Mouse (Mus musculus) gastrocnemius, postnatal 14 days (tissue): Measurements from ENCODE around the gene Cyb5d1. TPM values are rescaled to one million over a fixed set of nuclear protein-coding genes. Genes with fewer than 3 reads are reported as not detected.
"Not testable (repeated sequence)": the region's sequence is repeated elsewhere in the genome, so short reads cannot be mapped to it uniquely, and the experiment has no call there.

Experiments used
- DNase-seq: peaks from one replicate; pipeline ENCODE4 v3.0.0; 2021; ENCODE audit warnings: mixed read lengths
- intact Hi-C: fragments of 180-260 bp; cut with DNase I; formaldehyde crosslinking; loops from one replicate; pipeline ENCODE4 v1.15.1; 2025; ENCODE audit warnings: low total_unique reads
- long read RNA-seq, 2 experiments: library from polyadenylated mRNA; stranded (forward); transcript quantifications; one replicate each; pipeline ENCODE4 v2.0.0; 2021
- total RNA-seq, 2 experiments: library from RNA; stranded (reverse); gene quantifications; 2 replicates each; pipeline ENCODE4 v1.2.3; 2021

Cyb5d1 gene
- total RNA-seq, result 10 to 100 TPM; 19.0 to 20.7 TPM
- long read RNA-seq, experiment 1, transcript Cyb5d1-201 (4 exons, 753 nt), result major isoform, 8 of 10 reads
- long read RNA-seq, experiment 1, partial matches to known transcripts, result 0 of 10 reads
- long read RNA-seq, experiment 1, other reads (novel, unspliced or antisense), result 2 of 10 reads
- long read RNA-seq, experiment 2, transcript Cyb5d1-201 (4 exons, 753 nt), result major isoform, 12 of 13 reads
- long read RNA-seq, experiment 2, partial matches to known transcripts, result 0 of 13 reads
- long read RNA-seq, experiment 2, other reads (novel, unspliced or antisense), result 1 of 13 reads

DNA sequence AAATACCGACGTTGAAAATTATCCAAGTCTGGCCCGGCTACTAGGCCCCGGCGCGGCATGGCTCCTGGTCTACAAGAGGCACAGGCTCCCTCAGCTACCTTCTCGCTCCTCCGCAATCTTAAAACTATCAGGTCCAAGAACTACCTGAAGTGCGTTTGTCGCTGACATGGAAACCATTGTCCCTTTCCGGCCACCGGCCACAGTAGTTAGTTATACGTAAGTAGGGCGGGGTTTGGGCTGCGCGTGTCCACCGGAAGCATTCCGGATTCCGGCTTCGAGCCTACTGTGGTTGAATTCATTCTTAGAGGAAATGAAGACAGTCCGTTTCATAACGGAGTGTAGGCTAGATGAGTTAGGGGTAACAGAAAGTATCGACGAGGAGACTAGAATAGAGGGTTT, at the start of gene Cyb5d1, which contains the start of gene Naa38:
TSS of gene Cyb5d1 (minus strand) at position 397 of the 399 bp plus-strand sequence.
TSS of gene Naa38 (plus strand) at position 253 of the 399 bp plus-strand sequence.
- DNase-seq, result peak; percentile 87
- intact Hi-C loops, result not testable (repeated sequence)

DNA sequence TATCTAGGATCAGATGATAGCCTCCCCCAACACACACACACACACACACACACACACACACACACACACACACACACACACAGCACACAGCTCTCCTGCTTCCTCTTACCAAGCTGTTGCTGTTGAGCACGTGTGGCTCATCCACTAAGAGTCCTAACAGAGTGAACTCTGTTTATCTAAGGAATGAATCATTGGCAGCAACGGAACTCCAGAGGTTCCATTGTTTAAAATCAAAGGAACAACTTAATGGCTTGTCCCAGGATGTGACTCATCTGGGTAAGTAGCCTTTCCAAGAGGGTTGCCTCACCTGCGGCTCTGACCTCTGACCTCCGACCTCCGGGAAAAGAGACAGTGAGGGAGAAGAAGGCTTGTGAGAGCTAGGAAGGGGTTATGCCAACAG, 47.9 kb upstream of the Cyb5d1 start:
- intact Hi-C loops, result no loop called here
- DNase-seq, result no peak

DNA sequence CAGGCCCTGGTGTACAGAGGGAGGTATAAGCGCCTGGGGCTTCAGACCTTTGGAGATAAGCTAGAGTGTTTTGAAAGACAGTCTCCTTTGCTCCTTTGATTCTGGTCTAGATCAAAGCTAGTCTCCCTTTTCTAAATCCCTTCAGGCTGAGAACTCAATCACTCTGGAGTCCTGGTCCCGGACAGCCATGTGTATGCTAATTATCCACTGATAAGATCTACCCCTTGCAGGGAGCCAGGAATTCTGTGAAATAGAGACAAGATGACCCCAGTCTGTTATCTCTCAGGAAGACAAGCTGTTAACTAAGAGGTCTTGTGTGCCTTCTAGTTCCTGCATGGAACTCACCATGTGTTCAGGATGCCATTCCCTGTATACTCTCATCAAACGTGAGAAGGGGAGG, 41.9 kb upstream of the Cyb5d1 start:
- DNase-seq, result no peak
- intact Hi-C loops, result loop anchor here (5.0 kb wide), 2 partner anchors 35 to 75 kb away; no protein-coding TSS in a partner anchor

DNA sequence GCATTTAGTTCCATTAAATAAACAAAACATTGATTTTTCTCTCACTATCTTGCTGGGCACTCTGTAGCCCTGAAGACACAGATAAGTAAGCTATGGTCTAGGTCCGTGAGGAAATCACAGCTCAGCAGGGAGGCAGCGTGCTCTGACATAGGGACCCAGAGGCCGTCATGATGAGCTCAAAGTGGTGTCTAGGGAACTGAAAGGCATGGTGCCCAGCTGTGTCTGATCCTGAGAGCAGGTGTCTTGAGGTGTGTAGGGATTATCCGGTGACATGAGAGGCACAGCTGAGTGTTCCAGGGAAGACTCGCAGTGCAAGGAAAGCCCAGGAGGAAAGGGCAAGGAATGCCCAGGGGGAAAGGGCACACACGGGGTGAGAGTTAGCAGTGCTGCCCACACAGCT, 37.8 kb upstream of the Cyb5d1 start:
- intact Hi-C loops, result no loop called here
- no peak for DNase-seq

DNA sequence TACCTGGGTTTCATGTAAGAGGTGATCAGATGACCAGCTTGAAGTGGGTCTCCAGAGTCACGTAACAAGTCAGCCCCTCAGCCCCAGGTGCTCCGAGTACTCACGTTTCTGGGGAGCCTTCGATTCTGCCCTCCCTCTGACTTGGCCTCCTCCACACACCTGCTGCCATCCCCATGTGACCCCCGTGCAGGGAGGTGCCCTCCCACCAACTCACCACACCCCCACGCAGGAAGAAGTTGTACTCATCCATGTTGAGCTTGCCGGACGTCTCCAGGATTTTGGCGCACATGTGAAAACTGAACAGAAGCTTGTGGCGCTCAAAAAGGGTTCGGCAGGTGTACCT, 37.2 kb upstream of the Cyb5d1 start:
- intact Hi-C loops, result no loop called here
- no peak for DNase-seq

DNA sequence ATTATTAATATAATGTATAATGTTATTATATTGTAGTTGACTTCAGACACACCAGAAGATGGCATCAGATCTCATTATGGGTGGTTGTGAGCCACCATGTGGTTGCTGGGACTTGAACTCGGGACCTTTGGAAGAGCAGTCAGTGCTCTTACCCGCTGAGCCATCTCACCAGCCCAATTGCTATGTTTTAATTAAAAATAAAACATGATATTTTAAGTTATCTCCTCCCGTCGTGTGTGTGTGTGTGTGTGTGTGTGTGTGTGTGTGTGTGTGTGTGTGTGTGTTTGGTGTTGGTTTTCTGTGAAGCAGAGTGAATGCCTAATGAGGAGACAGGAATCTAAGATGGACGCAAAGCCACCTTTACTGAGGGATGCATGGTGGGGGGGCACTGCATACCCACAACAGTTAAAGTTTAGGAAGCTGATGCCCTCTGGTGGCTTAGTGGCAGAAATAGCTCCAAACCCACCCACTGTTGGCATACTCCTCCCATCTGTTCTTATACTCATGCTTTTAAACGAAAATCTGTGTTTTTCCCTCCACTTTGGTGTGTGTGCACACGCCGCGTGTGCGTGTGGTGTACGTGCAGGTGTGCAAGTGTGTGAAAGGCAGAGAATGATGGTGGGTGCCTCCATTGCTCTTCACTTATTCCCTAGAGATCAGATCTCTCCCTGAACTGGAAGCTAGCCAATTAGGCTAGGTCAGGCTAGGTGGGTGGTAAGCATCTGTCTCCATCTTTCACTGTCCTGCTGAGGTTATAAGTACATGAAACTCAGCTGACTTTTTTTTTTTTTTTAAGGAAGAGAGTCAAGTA, 36.6 kb upstream of the Cyb5d1 start:
- intact Hi-C loops, result no loop called here

DNA sequence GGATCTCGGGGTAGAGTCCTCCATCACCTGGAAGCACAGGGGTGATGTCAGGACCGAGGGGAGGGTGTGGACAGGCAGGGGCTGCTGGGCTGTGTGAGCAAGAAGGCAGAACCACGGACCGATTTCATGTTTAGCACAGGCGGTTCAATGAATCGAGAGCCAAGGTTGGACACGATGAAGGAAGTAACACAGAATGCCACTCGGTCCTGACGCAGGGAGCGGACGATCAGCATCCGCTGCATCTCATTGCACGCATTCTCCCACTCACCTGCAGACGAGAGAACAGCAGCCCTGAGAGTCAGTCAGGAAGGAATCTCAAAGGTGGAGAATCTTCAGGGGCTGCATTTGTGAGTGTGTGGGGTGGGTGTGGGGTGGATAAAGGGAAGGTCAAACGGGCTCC, 35.2 kb upstream of the Cyb5d1 start:
- DNase-seq, result no peak
- intact Hi-C loops, result no loop called here

More for the DNA sequence above, 36.6 kb upstream of the Cyb5d1 start:
- DNase-seq, result peak; percentile 63

DNA sequence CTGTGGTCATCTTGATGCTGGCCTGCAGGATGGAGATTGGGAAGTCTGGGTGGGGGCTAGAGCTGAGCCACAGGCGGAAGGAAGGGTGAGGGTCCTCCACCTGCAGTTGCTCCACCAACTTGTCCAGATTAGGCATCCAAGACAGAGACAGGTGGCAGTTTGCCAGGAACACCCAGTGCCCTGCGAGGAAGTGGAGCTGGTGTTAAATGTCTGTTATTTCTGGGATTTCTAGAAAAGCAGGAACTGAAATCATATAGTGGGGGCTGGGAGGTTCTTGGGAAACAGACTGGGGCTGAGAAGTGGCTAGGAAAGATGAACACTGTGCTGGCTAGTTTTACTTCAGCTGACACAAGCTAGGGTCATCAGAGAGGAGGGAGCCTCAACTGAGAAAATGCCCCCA, 33.9 kb upstream of the Cyb5d1 start:
- DNase-seq, result no peak
- intact Hi-C loops, result no loop called here

DNA sequence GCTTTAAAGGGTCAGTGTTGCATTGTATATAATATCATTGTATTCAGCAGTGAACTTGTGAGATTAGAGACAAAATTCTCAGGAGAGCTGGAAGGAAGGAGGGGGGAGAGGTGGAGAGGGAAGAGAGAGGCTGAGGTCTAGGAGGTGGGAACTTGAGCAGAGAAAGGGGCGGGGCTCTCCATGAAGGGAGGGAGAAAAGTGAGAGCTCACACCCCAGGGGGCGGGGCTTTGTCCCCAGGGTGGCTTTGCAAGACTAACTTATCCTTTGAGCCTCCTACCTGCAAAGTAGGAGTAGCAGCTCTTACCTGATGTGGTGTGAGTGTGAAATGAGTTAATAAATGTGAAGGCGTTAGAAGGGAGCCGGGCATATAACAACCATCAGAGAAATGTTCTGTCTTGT, 33.3 kb upstream of the Cyb5d1 start:
- DNase-seq, result no peak
- intact Hi-C loops, result no loop called here

DNA sequence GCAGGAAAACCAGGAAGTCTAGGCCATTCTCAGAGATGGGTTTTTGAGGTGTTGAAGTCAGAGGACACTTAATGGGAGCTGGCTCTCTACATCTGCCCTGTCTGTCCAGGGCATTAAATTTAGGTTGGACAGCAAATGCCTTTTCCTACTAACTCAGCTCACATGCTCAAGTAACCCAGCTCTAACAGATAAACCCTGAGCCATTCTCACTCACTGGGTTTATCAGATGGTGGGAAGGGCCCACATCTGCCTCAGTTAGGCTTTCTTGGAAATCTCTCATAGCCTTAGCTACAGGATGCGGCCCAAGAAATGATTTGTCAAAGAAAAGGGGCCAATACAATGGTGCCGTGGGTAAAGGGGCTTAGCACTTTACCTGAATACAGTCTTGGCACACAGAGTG, 30.8 kb upstream of the Cyb5d1 start:
- no peak for DNase-seq
- intact Hi-C loops, result no loop called here

DNA sequence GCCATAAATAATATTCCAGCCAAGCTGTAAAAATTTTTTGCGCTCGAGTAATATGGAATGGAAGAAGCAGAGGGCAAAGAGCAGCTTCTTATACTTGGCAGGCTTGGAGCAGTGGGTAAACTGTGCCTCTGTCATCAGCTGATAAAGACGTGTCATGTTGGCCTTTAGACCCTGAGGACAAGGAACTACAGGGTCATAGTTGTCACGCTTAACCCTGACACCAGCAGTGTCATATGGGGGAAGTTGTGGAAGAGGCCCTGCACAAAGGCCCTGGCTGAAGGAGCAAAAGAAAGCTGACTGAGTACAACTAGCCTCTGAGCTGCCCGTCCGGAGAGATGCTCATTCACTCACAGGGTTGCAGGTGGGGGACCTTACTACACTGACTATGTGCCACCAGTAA, 28.5 kb upstream of the Cyb5d1 start:
- intact Hi-C loops, result no loop called here
- no peak for DNase-seq

DNA sequence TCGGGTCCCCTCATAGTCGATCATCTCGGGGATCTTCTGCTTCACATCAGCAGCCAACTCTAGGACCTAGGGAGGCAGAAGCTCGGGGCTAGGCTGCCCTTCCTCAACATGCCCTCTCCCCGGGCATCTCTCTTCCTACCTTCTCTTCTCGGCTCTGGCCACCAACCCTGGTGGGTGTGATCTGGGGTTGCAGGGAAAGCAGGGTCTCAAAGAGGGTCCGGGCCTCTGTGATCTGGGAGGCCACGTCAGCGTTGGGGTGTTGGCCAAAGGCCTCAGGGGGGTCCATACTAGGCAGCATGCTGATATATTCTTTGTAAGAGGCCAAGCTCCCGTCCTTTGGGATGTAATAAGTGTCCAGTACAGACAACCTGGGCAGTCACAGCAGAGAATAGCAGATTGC, 27.4 kb upstream of the Cyb5d1 start:
- intact Hi-C loops, result no loop called here
- DNase-seq, result no peak

DNA sequence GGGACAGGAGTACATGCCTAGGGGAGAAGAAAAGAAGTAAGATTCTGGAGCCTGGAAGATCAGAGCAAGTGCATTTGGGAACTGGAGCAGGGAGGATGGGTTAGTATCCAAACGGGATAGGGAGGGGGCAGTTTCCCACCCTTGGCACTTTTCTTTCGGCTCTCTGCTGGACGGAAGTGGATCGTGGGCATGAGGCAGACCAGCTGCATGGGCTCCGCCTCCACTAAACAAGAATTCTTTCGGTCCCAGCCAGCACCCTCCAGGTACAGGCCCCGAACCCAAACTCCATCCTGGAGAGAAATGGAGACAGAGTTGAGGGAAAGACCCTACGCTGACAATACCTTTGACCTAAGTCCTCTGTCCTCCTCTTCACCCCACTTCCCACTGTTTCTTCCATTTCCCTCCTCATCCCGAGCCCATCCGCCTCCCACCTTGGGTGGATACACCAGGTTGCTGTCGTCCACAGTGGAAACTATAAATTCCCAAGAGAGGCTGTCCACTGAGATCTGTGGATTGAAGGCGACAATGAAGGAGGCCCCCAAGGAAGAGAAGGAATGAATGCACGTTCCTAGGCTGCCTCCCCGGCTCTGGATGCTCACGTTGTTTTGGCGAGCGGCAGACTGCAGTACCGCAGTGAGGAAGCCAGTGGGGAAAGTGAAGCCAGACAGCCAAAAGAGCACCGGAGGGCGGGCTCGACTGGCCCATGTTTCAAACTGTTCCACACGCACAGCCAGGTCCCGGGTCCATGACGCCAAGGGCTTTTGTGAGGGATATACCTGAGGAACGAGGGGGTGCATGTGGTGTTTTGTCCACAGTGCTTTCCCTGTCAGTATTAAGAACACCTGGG, 25.9 kb upstream of the Cyb5d1 start:
- DNase-seq, result no peak
- intact Hi-C loops, result no loop called here

DNA sequence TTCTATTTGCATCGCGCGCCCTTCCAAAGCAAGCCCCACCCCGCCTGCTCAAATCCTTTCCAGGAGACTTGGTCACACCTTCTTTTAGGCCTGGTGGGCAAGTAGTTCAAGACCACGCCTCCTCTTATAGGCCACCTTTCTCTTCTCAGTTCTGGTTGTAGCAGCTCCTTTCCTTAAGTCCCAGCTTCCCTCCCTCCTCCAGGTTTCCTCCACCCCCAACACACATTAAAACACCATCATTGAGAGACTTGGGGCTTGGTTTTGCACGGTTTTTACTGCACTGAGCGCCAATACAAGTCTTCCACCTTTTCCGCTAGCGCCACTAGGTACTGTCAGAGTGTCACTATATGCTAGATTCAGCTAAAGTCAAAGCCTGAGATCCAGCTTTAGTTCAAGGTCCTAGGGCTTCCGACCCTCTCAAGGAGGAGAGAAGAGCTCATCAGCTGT, 25.1 kb upstream of the Cyb5d1 start:
- DNase-seq, result no peak
- intact Hi-C loops, result no loop called here

DNA sequence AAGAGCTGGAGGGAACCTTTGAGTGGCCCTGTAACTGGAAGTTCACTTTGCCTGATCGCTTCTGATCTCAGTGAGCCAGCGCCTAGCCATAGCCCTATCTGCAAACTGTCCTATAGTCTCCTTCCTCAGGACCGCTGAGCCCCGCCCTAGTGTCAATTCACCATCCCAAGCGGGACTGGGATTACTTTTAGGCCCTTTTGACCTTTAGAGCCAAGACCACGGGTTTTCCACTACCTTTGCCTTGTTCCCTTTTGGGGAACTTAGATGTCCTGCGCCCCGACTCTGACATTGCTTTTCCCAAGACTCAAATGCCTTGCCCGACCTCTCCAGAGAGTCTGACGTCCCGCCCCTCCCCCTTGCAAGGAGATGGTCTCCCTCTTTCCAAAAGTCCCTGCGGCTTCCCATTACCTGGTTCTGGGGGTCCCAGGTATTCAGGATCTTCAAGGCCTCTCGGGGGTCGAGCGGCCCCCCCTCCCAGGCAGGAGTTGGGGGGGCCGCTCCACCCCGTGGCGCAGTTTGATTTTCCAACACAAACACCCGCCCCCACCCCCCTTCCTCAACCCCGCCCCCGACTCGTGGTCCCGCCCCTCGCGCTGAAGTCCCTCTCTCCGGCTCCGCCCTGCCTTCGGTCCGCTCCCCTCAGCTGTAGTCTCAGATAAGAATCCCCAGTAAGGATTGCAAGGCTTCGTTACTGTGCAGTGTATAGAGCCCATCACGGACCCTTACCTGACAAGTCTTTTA, 24.6 kb upstream of the Cyb5d1 start:
- intact Hi-C loops, result no loop called here
- DNase-seq, result peak; percentile 63

DNA sequence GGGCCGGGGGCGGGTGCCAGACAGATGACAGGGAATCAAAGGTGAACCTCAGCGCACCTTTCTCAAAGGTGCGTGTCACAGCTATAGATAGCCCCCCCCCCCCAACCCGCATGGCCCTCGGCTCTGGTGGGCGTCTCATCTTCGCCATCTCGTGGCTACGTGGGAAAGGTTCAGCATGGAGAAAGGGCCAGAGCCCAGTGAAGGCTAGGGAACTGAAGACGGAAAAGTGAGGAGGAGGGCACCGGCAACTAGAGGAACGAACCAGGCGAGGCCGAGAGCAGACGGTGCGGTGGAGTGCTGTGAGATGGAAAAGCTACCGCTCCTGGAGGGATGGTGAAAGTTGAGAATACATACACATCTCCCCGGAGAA, 24.0 kb upstream of the Cyb5d1 start:
- intact Hi-C loops, result no loop called here
- peak; percentile 52 for DNase-seq

DNA sequence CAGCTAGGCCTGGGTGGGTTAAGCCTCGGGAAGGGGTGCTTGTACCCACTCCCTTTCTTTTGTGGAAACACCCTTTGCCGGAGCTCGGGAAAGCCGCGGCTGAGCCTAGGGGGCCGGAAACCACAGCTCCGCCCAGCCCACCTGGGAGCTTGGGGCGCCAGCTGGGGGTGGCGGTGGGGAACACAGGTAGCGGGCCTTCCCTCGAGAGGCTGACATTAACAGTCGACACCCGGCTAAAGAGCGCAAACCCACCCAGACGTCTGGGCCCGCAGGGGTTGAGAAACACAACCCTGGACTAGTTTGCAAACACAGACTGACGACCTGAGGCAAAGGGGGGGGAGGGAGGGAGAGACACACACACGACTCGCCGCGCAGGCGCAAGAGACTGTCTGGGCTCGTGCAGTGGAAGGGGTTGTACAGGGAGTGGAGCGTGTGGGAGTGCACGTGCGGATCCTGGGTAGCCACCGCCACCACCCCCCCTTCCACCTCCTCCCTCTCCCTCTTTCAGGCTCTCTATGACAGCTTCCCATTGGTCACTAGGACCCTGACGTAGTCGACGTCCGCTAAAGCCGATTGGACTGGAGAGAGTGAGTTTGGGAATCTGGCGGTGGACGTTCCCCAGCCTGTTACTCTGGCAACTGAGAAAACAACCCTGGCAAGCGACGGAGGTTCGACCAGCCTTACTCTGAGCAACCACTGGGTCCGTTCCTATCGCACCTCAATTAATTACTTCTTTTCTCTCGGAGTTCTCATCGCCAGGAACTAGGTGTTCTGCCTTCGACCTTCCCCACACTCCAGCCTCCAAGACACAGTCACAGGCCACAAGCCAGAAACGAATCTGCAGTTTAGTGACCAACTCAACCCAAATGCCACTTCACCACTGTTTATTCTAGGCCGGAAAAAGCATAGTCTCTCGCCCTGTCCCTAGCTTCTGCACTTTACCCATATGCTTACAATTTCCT, 23.3 kb upstream of the Cyb5d1 start:
- intact Hi-C loops, result no loop called here
- DNase-seq, result peak; percentile 95
